Mouse (Mus musculus): ENCODE measurements at regions not wholly inside any gene's neighbourhood (a gene's known extent, or its start where the extent isn't known, plus 50 kb on each side); places are given as distances from the start of the nearest gene placed in this dataset.

GRCm38 (mm10) chr11:117585556-117585955, 68.5 kb upstream of the Tnrc6c start:
- H3K9me3 ChIP-seq, result peaks cover 52% of the 10 kb centered on the region
- no peak overlapping the region for H3K4me3 ChIP-seq (replicated peaks)
- H3K27me3 ChIP-seq (replicated peaks), result peaks cover 34% of the 10 kb centered on the region
- TF ChIP-seq FLI1 (IDR thresholded peaks at IDR 0.05; ENCODE audit: low read length) (no peak), GATA1 (IDR thresholded peaks at IDR 0.05; ENCODE audit: borderline replicate concordance, low read length) (no peak)
- H3K4me1 ChIP-seq, result no peaks in the 10 kb centered on the region
- H3K36me3 ChIP-seq (replicated peaks; ENCODE audit: low read length), result no peaks in the 10 kb centered on the region

GRCm38 (mm10) chr11:117586063-117586462, 68.0 kb upstream of the Tnrc6c start:
- TF ChIP-seq GATA1 (IDR thresholded peaks at IDR 0.05; ENCODE audit: borderline replicate concordance, low read length) (no peak), FLI1 (IDR thresholded peaks at IDR 0.05; ENCODE audit: low read length) (no peak)
- Histone ChIP-seq H3K36me3 (replicated peaks; ENCODE audit: low read length) (no peaks in the 10 kb centered on the region), H3K4me1 (no peaks in the 10 kb centered on the region), H3K27me3 (replicated peaks) (peaks cover 33% of the 10 kb centered on the region), H3K4me3 (replicated peaks) (no peak overlapping the region), H3K9me3 (peaks cover 57% of the 10 kb centered on the region)

GRCm38 (mm10) chr11:117586857-117587425, 67.1 kb upstream of the Tnrc6c start:
- Histone ChIP-seq H3K27me3 (replicated peaks) (peaks cover 30% of the 10 kb centered on the region), H3K9me3 (peaks cover 59% of the 10 kb centered on the region), H3K36me3 (replicated peaks; ENCODE audit: low read length) (no peaks in the 10 kb centered on the region), H3K4me1 (no peaks in the 10 kb centered on the region), H3K4me3 (replicated peaks) (no peak overlapping the region)
- TF ChIP-seq FLI1 (IDR thresholded peaks at IDR 0.05; ENCODE audit: low read length) (no peak), GATA1 (IDR thresholded peaks at IDR 0.05; ENCODE audit: borderline replicate concordance, low read length) (no peak)

GRCm38 (mm10) chr11:117589006-117589405, 65.1 kb upstream of the Tnrc6c start:
- H3K36me3 ChIP-seq (replicated peaks; ENCODE audit: low read length), result no peaks in the 10 kb centered on the region
- H3K4me3 ChIP-seq (replicated peaks), result no peak overlapping the region
- H3K9me3 ChIP-seq, result peaks cover 52% of the 10 kb centered on the region
- no peak for TF ChIP-seq FLI1 (IDR thresholded peaks at IDR 0.05; ENCODE audit: low read length)
- peaks cover 39% of the 10 kb centered on the region for H3K27me3 ChIP-seq (replicated peaks)
- no peaks in the 10 kb centered on the region for H3K4me1 ChIP-seq

GRCm38 (mm10) chr11:117589422-117589821, 64.7 kb upstream of the Tnrc6c start:
- Histone ChIP-seq H3K27me3 (replicated peaks) (peaks cover 38% of the 10 kb centered on the region), H3K36me3 (replicated peaks; ENCODE audit: low read length) (no peaks in the 10 kb centered on the region), H3K4me3 (replicated peaks) (no peak overlapping the region), H3K9me3 (peaks cover 48% of the 10 kb centered on the region), H3K4me1 (no peaks in the 10 kb centered on the region)
- TF ChIP-seq FLI1 (IDR thresholded peaks at IDR 0.05; ENCODE audit: low read length) (no peak), GATA1 (IDR thresholded peaks at IDR 0.05; ENCODE audit: borderline replicate concordance, low read length) (no peak)

- no peaks in the 10 kb centered on the region for H3K36me3 ChIP-seq (replicated peaks; ENCODE audit: low read length)
- peaks cover 56% of the 10 kb centered on the region for H3K27me3 ChIP-seq (replicated peaks)
- TF ChIP-seq GATA1 (IDR thresholded peaks at IDR 0.05; ENCODE audit: borderline replicate concordance, low read length) (no peak), FLI1 (IDR thresholded peaks at IDR 0.05; ENCODE audit: low read length) (no peak)
- H3K4me3 ChIP-seq (replicated peaks), result no peak overlapping the region
- no peaks in the 10 kb centered on the region for H3K4me1 ChIP-seq
- peaks cover 22% of the 10 kb centered on the region for H3K9me3 ChIP-seq
Measured at GRCm38 (mm10) chr11:117592570-117592969, 61.5 kb upstream of the Tnrc6c start.

GRCm38 (mm10) chr11:117596201-117596600, 57.9 kb upstream of the Tnrc6c start:
- Histone ChIP-seq H3K27me3 (replicated peaks) (peaks cover 86% of the 10 kb centered on the region), H3K4me3 (replicated peaks) (no peak overlapping the region), H3K4me1 (peaks cover 25% of the 10 kb centered on the region), H3K36me3 (replicated peaks; ENCODE audit: low read length) (no peaks in the 10 kb centered on the region), H3K9me3 (no peaks in the 10 kb centered on the region)
- TF ChIP-seq GATA1 (IDR thresholded peaks at IDR 0.05; ENCODE audit: borderline replicate concordance, low read length), result no peak
- TF ChIP-seq FLI1 (IDR thresholded peaks at IDR 0.05; ENCODE audit: low read length), result no peak

- Histone ChIP-seq H3K36me3 (replicated peaks; ENCODE audit: low read length) (no peaks in the 10 kb centered on the region), H3K9me3 (no peaks in the 10 kb centered on the region), H3K27me3 (replicated peaks) (peaks cover 92% of the 10 kb centered on the region), H3K4me1 (peaks cover 25% of the 10 kb centered on the region), H3K4me3 (replicated peaks) (no peak overlapping the region)
- TF ChIP-seq GATA1 (IDR thresholded peaks at IDR 0.05; ENCODE audit: borderline replicate concordance, low read length), result no peak
- no peak for TF ChIP-seq FLI1 (IDR thresholded peaks at IDR 0.05; ENCODE audit: low read length)
Measured at GRCm38 (mm10) chr11:117597754-117598153, 56.3 kb upstream of the Tnrc6c start.

GRCm38 (mm10) chr11:117598170-117598583, 55.9 kb upstream of the Tnrc6c start:
- no peak for TF ChIP-seq FLI1 (IDR thresholded peaks at IDR 0.05; ENCODE audit: low read length)
- no peak for TF ChIP-seq GATA1 (IDR thresholded peaks at IDR 0.05; ENCODE audit: borderline replicate concordance, low read length)
- Histone ChIP-seq H3K27me3 (replicated peaks) (peaks cover 92% of the 10 kb centered on the region), H3K4me1 (peaks cover 25% of the 10 kb centered on the region), H3K9me3 (no peaks in the 10 kb centered on the region), H3K4me3 (replicated peaks) (no peak overlapping the region), H3K36me3 (replicated peaks; ENCODE audit: low read length) (no peaks in the 10 kb centered on the region)

GRCm38 (mm10) chr11:117598610-117599009, 55.5 kb upstream of the Tnrc6c start:
- Histone ChIP-seq H3K27me3 (replicated peaks) (peaks cover 90% of the 10 kb centered on the region), H3K36me3 (replicated peaks; ENCODE audit: low read length) (no peaks in the 10 kb centered on the region), H3K4me3 (replicated peaks) (peak overlapping the region; percentile 90), H3K9me3 (no peaks in the 10 kb centered on the region), H3K4me1 (peaks cover 25% of the 10 kb centered on the region)
- no peak for TF ChIP-seq FLI1 (IDR thresholded peaks at IDR 0.05; ENCODE audit: low read length)
- TF ChIP-seq GATA1 (IDR thresholded peaks at IDR 0.05; ENCODE audit: borderline replicate concordance, low read length), result no peak

Measured in megakaryocyte, embryonic 14.5 days (primary cell).